Mouse (Mus musculus) neural tube, embryonic 15.5 days (tissue): ENCODE data around the gene Kdm5b. TPM values are rescaled to one million over a fixed set of nuclear protein-coding genes. Genes with fewer than 3 reads are reported as not detected.
"Not testable (repeated sequence)": the region's sequence is repeated elsewhere in the genome, so short reads cannot be mapped to it uniquely, and the experiment has no call there.

Experiments used
- ATAC-seq: fragments of 200-750 bp; cut with Nextera tagmentation; 2 replicates; pipeline ENCODE4 v1.8.0; 2017; ENCODE audit warnings: mild to moderate bottlenecking, moderate TSS enrichment, moderate library complexity; ENCODE audit not compliant: low FRiP score
- H3K27ac ChIP-seq: fragments of 300-500 bp; sonication (generic); replicated peaks from 2 replicates; pipeline ENCODE4 v1.5.1; 2015; ENCODE audit warnings: mild to moderate bottlenecking, inconsistent platforms
- H3K27me3 ChIP-seq: fragments of 300-500 bp; sonication (generic); replicated peaks from 2 replicates; pipeline ENCODE4 v1.6.1; 2015; ENCODE audit warnings: inconsistent platforms
- H3K36me3 ChIP-seq: fragments of 300-500 bp; sonication (generic); 2 replicates; pipeline ENCODE4 v1.6.1; 2015; ENCODE audit warnings: inconsistent platforms
- H3K4me1 ChIP-seq: fragments of 300-500 bp; sonication (generic); 2 replicates; pipeline ENCODE4 v1.6.1; 2015; ENCODE audit warnings: inconsistent platforms
- H3K4me2 ChIP-seq: fragments of 300-500 bp; sonication (generic); 2 replicates; pipeline ENCODE4 v1.6.1; 2015; ENCODE audit warnings: inconsistent platforms, mild to moderate bottlenecking, moderate library complexity
- H3K4me3 ChIP-seq: fragments of 300-500 bp; sonication (generic); replicated peaks from 2 replicates; pipeline ENCODE4 v1.5.1; 2015; ENCODE audit warnings: mild to moderate bottlenecking, inconsistent platforms
- H3K9ac ChIP-seq: fragments of 300-500 bp; sonication (generic); replicated peaks from 2 replicates; pipeline ENCODE4 v1.6.1; 2015; ENCODE audit warnings: mild to moderate bottlenecking, inconsistent platforms
- H3K9me3 ChIP-seq: fragments of 300-500 bp; sonication (generic); replicated peaks from 2 replicates; pipeline ENCODE4 v1.6.1; 2016; ENCODE audit warnings: inconsistent platforms
- WGBS: fragments of 180-500 bp; shearing (Covaris S2); methylation state at CpG from one replicate; pipeline ENCODE4 v1.1.7; 2015; ENCODE audit warnings: mixed read lengths; 5-methylcytosine and 5-hydroxymethylcytosine counted together
- polyA plus RNA-seq: library from polyadenylated mRNA; unstranded; fragments of >200 nt; fragmentation: Nextera tagmentation; extraction: Ambion mirVana; gene quantifications from 2 replicates; pipeline ENCODE4 v1.2.1, GENCODE M21; 2015

Gene Kdm5b
- polyA plus RNA-seq: 59.0 and 59.5 TPM in 2 replicates

DNA sequence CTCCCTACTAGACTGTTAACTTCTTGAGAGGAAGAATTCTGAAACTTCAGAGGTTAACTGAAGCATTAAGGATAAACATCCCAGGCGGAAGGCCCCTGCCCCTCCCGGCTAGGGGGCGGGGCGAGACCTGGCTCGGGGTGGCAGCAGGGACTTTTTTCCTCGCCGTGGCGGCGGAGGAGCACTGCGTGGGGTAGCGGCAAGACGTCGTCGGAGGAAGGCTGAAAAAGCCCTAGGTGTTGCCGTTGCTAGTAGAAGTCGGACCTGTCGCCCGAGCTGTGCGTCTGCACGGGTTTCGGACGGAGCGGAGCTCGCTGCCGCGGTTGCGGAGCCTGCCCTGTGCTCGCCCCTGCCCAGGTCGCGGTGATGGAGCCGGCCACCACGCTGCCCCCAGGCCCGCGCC is at the start of gene Kdm5b:
Gene Kdm5b, plus strand, starts transcription at position 196 of the 400 bp plus-strand sequence.
- ATAC-seq: peak; percentile 22
- H3K4me1 ChIP-seq: peaks cover 36% of the 10 kb centered on the region
- under 1% methylated on average over 34 of the region's 34 CpGs for WGBS
- H3K4me3 ChIP-seq: peak within 1 kb of the TSS; percentile 100
- H3K36me3 ChIP-seq: no peaks in the 10 kb centered on the region
- peak within 1 kb of the TSS; percentile 99 for H3K9ac ChIP-seq
- peak within 1 kb of the TSS; percentile 58 for H3K4me2 ChIP-seq
- H3K27ac ChIP-seq: peak within 1 kb of the TSS; percentile 95
- H3K9me3 ChIP-seq: no peaks in the 10 kb centered on the region
- no peaks in the 10 kb centered on the region for H3K27me3 ChIP-seq

DNA sequence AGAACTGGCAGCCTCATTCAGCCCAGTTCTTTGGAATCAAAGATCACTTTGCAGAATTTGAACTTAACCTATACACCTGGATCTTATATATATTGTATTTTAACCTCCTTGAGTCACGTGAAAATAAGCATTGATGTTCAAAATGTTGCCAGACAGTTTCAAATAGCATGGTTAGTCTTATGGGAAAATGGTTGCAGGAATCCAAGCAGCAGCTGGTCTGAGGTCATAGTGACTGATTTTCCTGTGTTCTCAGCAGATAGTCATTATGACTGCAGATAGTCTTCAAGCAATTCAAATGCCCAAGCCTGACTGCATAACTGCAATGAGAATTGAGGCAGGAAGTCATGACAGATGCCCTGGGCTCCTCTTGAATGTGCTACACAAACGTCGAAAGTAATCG is 47.8 kb upstream of the Kdm5b start:
- peaks cover 19% of the 10 kb centered on the region for H3K36me3 ChIP-seq
- H3K9me3 ChIP-seq: no peaks in the 10 kb centered on the region
- WGBS: 32% methylated on average over 4 of the region's 4 CpGs
- H3K27me3 ChIP-seq: peaks cover 29% of the 10 kb centered on the region
- no peak overlapping the region for H3K4me2 ChIP-seq
- no peak overlapping the region for H3K27ac ChIP-seq
- H3K9ac ChIP-seq: no peak overlapping the region
- ATAC-seq: 0 out of 2 replicates have a peak, but pooled peaks have one; percentile 28
- peaks cover 22% of the 10 kb centered on the region for H3K4me1 ChIP-seq
- no peak overlapping the region for H3K4me3 ChIP-seq

DNA sequence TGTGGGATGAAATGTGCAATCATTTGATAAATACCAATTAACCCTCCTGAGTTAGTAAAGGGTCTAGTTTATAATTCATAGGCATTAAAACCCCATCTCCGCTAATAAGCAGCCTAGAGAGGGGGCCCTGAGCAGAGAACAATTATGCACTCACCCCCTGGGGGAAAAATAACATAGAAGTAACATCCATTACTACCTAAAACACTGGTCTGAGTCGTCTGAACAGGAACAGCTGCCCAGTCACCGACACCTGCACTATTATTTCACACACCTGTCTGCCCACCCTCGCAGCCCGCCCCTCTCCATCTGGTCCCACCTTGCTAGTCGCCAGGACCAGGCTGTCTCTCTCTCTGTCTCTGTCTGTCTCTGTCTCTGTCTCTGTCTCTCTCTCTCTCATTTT is 47.4 kb upstream of the Kdm5b start:
- no peaks in the 10 kb centered on the region for H3K9me3 ChIP-seq
- 38% methylated on average over 6 of the region's 6 CpGs for WGBS
- H3K4me1 ChIP-seq: peaks cover 22% of the 10 kb centered on the region
- no peak overlapping the region for H3K4me3 ChIP-seq
- ATAC-seq: 0 out of 2 replicates have a peak, but pooled peaks have one; percentile 30
- H3K4me2 ChIP-seq: peak overlapping the region; percentile 64
- H3K27ac ChIP-seq: no peak overlapping the region
- H3K27me3 ChIP-seq: peaks cover 29% of the 10 kb centered on the region
- H3K9ac ChIP-seq: no peak overlapping the region
- H3K36me3 ChIP-seq: peaks cover 15% of the 10 kb centered on the region

DNA sequence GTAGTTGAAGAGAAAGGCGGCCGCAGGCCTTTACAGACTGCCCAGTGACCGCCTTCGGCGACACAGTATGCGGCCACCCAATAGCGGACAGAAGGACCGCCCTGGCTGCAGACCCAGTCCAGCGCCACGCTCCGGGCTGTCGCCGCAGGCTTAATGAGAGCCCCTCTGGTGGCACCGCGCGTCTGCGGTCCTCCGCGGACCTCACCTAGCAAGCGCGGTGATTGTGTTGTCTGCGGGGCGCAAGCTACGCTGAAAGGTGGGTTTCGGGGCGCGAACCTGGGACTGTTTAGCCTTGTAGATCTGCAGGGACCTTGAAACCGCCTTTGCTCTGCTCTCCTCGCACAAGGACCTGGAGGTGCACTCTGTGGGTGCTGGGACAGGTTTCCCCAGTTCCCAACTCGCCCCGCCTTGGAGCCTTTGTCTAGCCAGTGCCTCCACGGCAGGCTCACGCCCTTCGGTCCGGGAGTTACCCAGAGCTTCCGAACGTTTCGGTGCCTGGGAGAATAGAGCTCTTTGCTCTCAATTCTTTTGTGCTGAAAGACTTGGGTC is 46.6 kb upstream of the Kdm5b start:
- Histone ChIP-seq H3K27me3 (peaks cover 29% of the 10 kb centered on the region), H3K9ac (peak overlapping the region; percentile 31), H3K36me3 (peaks cover 7% of the 10 kb centered on the region), H3K9me3 (no peaks in the 10 kb centered on the region), H3K4me1 (peaks cover 22% of the 10 kb centered on the region), H3K4me2 (peak overlapping the region; percentile 64), H3K27ac (no peak overlapping the region), H3K4me3 (peak overlapping the region; percentile 30)
- 2% methylated on average over 38 of the region's 38 CpGs for WGBS
- no peak; the same call in 1 of the 2 replicates for ATAC-seq

DNA sequence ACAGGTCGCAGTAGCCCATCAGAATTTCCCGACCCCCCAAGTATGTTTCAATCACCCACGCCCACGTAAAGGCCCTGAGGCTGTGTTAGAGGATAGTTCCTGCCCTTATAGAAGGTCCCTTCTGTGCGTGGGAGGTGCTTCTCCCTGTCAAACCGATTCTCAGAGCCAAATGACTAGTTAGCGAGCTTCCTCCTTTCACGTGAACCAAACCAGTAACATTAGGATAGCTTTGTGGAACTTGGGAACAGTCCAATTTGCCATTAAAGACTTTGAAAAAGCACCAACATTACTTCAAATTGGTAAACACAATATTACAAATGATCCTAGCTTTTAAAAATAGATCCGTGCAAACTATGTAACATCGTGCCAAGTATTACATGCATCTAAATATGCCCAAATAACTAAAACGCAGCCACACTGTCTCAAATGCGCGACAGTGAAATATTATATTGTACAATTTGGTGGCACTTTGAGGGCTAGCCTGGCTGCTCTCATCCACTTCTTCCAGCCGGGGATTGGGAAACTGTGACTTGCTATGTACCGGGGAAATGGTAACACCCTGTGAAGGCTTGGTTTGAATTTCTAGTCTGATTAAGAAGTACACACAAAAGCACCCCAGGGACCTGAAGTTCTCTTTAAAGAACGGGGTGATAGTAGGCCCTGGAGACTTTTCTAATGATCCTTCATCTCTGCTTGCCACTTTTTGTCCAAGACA is 45.9 kb upstream of the Kdm5b start:
- H3K36me3 ChIP-seq: peaks cover 4% of the 10 kb centered on the region; the same call in 1 of the 2 replicates
- 42% methylated on average over 16 of the region's 16 CpGs for WGBS
- H3K4me1 ChIP-seq: peaks cover 22% of the 10 kb centered on the region
- peak overlapping the region; percentile 64 for H3K4me2 ChIP-seq
- peak overlapping the region; percentile 30; the same call in 1 of the 2 replicates for H3K4me3 ChIP-seq
- peaks cover 29% of the 10 kb centered on the region for H3K27me3 ChIP-seq
- H3K9ac ChIP-seq: 0 out of 2 replicates have a peak overlapping the region, but pooled peaks have one; percentile 31
- ATAC-seq: no peak
- no peak overlapping the region for H3K27ac ChIP-seq
- no peaks in the 10 kb centered on the region for H3K9me3 ChIP-seq

DNA sequence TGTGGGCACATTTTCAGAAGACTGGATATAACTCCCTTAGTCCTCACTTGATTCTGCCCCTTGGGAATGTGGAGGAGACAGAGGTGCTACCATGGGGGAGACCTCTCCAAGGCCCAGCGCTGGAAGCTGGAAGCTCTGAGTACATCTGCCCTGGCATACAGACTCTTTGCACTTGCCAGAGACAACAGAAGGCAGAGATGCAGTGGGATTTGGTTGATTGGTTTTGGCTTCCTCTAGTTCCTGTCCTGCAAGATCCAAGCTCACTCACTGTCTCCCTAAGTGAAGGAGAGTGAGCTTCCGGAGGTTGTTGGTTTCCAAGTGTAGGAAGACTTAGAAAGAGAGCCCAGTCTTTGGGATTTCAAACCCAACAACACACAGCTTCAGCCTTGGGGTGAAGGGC is 44.1 kb upstream of the Kdm5b start:
- 73% methylated on average over 2 of the region's 2 CpGs for WGBS
- Histone ChIP-seq H3K27ac (0 out of 2 replicates have a peak overlapping the region, but pooled peaks have one; percentile 15), H3K4me3 (no peak overlapping the region), H3K4me1 (peaks cover 22% of the 10 kb centered on the region), H3K9me3 (no peaks in the 10 kb centered on the region), H3K27me3 (peaks cover 29% of the 10 kb centered on the region), H3K9ac (no peak overlapping the region), H3K4me2 (no peak overlapping the region), H3K36me3 (no peaks in the 10 kb centered on the region)
- no peak for ATAC-seq

DNA sequence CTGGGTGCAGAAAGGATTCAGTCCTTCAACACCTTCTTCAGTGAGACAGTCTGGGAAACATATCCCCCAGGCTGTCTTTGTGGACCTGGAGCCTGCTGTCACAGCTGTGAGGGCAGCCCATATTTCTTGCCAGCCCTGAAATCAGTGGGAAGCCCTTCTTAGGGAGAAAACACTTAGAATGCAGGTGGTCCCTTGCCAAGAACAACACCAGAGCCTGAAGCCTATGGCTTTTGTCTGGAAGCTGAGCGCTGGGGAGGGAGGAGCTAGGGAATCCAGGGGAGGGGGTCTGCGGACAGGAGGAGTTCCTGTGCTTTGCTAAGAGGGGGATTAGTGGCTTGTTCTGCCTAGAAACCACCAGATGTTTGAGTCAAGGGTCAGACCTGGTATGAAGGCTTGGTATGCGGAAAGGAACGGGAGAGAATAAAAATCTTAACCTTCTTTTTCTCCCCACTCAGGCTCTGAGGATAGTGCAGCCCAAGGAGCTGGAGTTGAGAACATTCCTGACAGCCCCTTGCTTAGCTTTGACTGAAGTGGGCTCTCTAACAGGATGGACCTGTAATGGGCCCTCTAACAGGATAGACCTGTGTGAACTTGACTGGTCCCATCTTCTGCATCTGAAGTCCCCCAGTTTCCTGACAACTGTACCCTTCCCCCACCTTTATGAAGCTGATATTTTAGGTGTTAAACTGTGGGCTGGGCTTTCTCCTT is 43.3 kb upstream of the Kdm5b start:
- Histone ChIP-seq H3K4me1 (peaks cover 21% of the 10 kb centered on the region), H3K27ac (0 out of 2 replicates have a peak overlapping the region, but pooled peaks have one; percentile 15), H3K4me2 (no peak overlapping the region), H3K27me3 (peaks cover 26% of the 10 kb centered on the region), H3K9me3 (no peaks in the 10 kb centered on the region), H3K9ac (no peak overlapping the region), H3K36me3 (no peaks in the 10 kb centered on the region), H3K4me3 (no peak overlapping the region)
- no peak for ATAC-seq
- 35% methylated on average over 4 of the region's 4 CpGs for WGBS

DNA sequence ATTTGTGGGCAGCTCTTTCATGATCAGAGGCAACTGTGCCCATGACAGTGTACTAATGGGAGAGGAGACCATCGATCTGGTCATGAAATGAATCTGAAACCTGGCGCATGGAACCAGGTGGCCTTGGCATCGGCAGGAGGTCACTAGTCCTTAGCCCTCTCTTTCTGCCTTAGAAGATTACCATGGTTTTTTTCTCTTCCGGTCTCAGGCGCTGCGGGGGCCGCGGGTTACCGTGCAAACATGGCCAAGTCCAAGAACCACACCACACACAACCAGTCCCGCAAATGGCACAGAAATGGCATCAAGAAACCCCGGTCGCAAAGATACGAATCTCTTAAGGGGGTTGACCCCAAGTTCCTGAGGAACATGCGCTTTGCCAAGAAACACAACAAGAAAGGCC is 42.1 kb upstream of the Kdm5b start:
- not testable (repeated sequence) for H3K9me3 ChIP-seq, H3K36me3 ChIP-seq, H3K9ac ChIP-seq, H3K4me3 ChIP-seq, ATAC-seq, H3K4me2 ChIP-seq, H3K4me1 ChIP-seq, H3K27ac ChIP-seq
- WGBS: 95% methylated on average over 14 of the region's 14 CpGs
- H3K27me3 ChIP-seq: peaks cover 16% of the 10 kb centered on the region

DNA sequence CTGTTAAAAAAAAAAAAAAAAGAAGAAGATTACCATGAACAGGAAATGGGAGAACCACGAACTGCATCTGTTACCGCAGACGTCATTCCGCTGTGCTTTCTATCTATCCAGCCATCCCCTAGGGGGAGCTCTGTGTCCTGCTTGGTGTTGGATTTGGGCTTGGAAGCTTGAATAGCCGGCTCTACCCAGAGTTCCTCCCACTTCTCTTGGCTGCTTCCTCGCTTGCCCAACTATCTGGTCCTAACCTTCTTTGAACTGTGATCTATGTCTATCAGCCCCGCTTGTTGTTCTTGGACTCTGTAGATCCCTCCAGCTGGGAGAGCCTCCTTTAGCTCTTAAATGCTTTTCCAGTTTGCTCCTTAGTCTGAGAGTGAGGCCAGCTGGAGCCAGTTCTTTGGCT is 41.3 kb upstream of the Kdm5b start:
- no peak overlapping the region for H3K9ac ChIP-seq
- no peak overlapping the region for H3K4me3 ChIP-seq
- H3K27ac ChIP-seq: no peak overlapping the region
- H3K27me3 ChIP-seq: peaks cover 8% of the 10 kb centered on the region
- peaks cover 2% of the 10 kb centered on the region for H3K4me1 ChIP-seq
- H3K4me2 ChIP-seq: no peak overlapping the region
- WGBS: 14% methylated on average over 7 of the region's 7 CpGs
- no peaks in the 10 kb centered on the region for H3K9me3 ChIP-seq
- no peak; the same call in 1 of the 2 replicates for ATAC-seq
- H3K36me3 ChIP-seq: no peaks in the 10 kb centered on the region

DNA sequence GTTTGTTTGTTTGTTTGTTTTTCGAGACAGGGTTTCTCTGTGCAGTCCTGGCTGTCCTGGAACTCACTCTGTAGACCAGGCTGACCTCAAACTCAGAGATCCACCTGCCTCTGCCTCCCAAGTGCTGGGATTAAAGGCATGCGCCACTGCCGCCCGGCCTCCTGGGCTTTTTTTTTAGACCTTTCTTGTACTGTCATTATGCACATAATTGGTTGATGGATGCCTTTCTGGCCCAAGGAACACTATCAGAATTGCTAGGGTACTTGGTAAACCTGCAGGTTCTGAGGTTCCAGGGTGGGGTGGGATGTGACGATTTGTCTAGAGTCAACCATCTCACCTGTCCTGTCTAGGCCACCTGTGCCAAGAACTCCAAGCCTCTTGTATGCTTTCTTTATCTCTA is 40.8 kb upstream of the Kdm5b start:
- not testable (repeated sequence) for H3K27me3 ChIP-seq, H3K4me3 ChIP-seq, H3K9me3 ChIP-seq, H3K4me2 ChIP-seq, H3K36me3 ChIP-seq, ATAC-seq, H3K27ac ChIP-seq, H3K9ac ChIP-seq, H3K4me1 ChIP-seq
- 97% methylated on average over 5 of the region's 5 CpGs for WGBS

DNA sequence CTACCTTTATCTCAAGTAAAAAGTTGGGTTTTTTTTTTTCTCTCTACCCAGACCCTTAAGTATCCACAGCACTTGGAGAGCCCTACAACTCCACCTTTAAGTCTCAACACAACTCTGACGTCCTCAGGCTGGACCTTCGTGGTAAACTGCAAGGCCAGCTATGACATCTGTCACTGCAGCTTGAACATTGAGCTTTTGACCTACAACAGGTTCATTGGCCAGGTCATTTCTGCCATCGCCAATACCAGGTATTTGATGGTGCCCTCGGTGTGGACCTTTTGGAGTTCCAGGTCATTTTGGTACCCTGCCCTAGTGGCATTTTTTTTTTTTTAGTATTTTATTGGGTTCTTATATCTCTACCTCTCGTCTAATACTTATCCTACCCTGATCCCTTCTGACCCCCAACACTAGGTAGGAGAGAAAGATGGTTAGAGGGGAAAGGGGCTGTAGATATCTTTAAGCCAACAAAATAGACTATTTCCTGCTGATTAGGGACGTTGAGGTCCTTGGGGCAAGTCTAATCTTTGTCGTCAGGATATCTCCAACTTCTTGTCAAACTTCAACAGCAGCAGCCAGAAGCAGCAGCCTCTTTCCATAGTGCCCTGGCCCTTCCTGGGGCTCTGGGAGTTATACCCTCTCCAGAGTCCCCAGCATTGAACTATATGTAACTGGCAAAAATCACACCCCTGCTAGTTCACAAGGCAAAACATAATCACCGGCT is 39.8 kb upstream of the Kdm5b start:
- Histone ChIP-seq H3K36me3 (no peaks in the 10 kb centered on the region), H3K4me3 (no peak overlapping the region), H3K27me3 (peaks cover under 1% of the 10 kb centered on the region; the same call in 1 of the 2 replicates), H3K4me2 (no peak overlapping the region), H3K4me1 (no peaks in the 10 kb centered on the region), H3K9me3 (no peaks in the 10 kb centered on the region), H3K27ac (no peak overlapping the region), H3K9ac (no peak overlapping the region)
- 86% methylated on average over 8 of the region's 8 CpGs for WGBS
- ATAC-seq: no peak
